Mouse (Mus musculus) urinary bladder, adult 18-20 months (tissue): ENCODE results near the gene Adamts17.

Source experiments
- DNase-seq, 2 experiments: peaks; one replicate each; pipeline ENCODE4 v3.0.0; 2022; ENCODE audit warnings: low spot score in 2 of 2, mixed read lengths in 2 of 2

The Adamts17 gene

GRCm38 (mm10) chr7:67032616-67033015, 193.1 kb downstream of the Adamts17 start:
- DNase-seq, result no peak

- peak in 1 of 2 experiments; percentile 75 for DNase-seq
These were observed 194.8 kb downstream of the Adamts17 start for GRCm38 (mm10) chr7:67034369-67034768.

- no peak for DNase-seq
These were observed 195.7 kb downstream of the Adamts17 start for GRCm38 (mm10) chr7:67035246-67035645.

- DNase-seq, result no peak
These were observed 196.1 kb downstream of the Adamts17 start for GRCm38 (mm10) chr7:67035661-67036060.

GRCm38 (mm10) chr7:67036502-67037485, 197.3 kb downstream of the Adamts17 start:
- no peak for DNase-seq

- no peak for DNase-seq
These were observed 198.4 kb downstream of the Adamts17 start for GRCm38 (mm10) chr7:67037726-67038520.

GRCm38 (mm10) chr7:67039143-67039542, 199.6 kb downstream of the Adamts17 start:
- no peak for DNase-seq

GRCm38 (mm10) chr7:67039861-67040260, 200.3 kb downstream of the Adamts17 start:
- no peak for DNase-seq

GRCm38 (mm10) chr7:67041685-67042084, 202.2 kb downstream of the Adamts17 start:
- DNase-seq, result no peak

GRCm38 (mm10) chr7:67044121-67044817, 204.7 kb downstream of the Adamts17 start:
- DNase-seq, result no peak

- no peak for DNase-seq
These were observed 205.7 kb downstream of the Adamts17 start for GRCm38 (mm10) chr7:67045202-67045601.

- DNase-seq, result no peak
These were observed 209.7 kb downstream of the Adamts17 start for GRCm38 (mm10) chr7:67049206-67049605.

- no peak for DNase-seq
These were observed 210.9 kb downstream of the Adamts17 start for GRCm38 (mm10) chr7:67050424-67050823.

GRCm38 (mm10) chr7:67051089-67051718, 211.7 kb downstream of the Adamts17 start:
- no peak for DNase-seq

- DNase-seq, result no peak
These were observed 215.3 kb downstream of the Adamts17 start for GRCm38 (mm10) chr7:67054876-67055275.

GRCm38 (mm10) chr7:67055510-67055909, 216.0 kb downstream of the Adamts17 start:
- no peak for DNase-seq

GRCm38 (mm10) chr7:67061756-67062155, 222.2 kb downstream of the Adamts17 start:
- DNase-seq, result no peak

GRCm38 (mm10) chr7:67062571-67062970, 223.0 kb downstream of the Adamts17 start:
- DNase-seq, result no peak

GRCm38 (mm10) chr7:67064627-67065305, 225.2 kb downstream of the Adamts17 start:
- DNase-seq, result no peak

- DNase-seq, result no peak
These were observed 226.1 kb downstream of the Adamts17 start for GRCm38 (mm10) chr7:67065631-67066030.
